Mouse (Mus musculus) gastrocnemius, adult 2 months (tissue): ENCODE data around the gene Casp9. TPM values are rescaled to one million over a fixed set of nuclear protein-coding genes. Genes with fewer than 3 reads are reported as not detected.
A peak's percentile ranks its signal among the peaks of the same experiment; 100 is the strongest.

Experiments
- DNase-seq: peaks from one replicate; pipeline ENCODE4 v3.0.0; 2022
- H3K27ac ChIP-seq: fragments of 200-600 bp; 2 replicates; pipeline ENCODE4 v1.8.1; 2022; ENCODE audit warnings: mild to moderate bottlenecking
- H3K4me3 ChIP-seq: fragments of 200-600 bp; 2 replicates; pipeline ENCODE4 v1.8.1; 2022; ENCODE audit warnings: mild to moderate bottlenecking, moderate library complexity
- CTCF ChIP-seq: fragments of 200-600 bp; IDR thresholded peaks from 2 replicates; pipeline ENCODE4 v1.8.1; 2022; ENCODE audit warnings: antibody characterized with exemption, mild to moderate bottlenecking, moderate library complexity
- intact Hi-C: fragments of 180-260 bp; cut with DNase I; formaldehyde crosslinking; loops from one replicate; pipeline ENCODE4 v1.15.1; 2025
- total RNA-seq, 2 experiments: library from RNA; stranded (reverse); gene quantifications; 2 replicates each; pipeline ENCODE4 v1.2.3; 2021

Gene Casp9
- total RNA-seq, 2 experiments from 2014 or later: 2.2 to 2.5 TPM

DNA sequence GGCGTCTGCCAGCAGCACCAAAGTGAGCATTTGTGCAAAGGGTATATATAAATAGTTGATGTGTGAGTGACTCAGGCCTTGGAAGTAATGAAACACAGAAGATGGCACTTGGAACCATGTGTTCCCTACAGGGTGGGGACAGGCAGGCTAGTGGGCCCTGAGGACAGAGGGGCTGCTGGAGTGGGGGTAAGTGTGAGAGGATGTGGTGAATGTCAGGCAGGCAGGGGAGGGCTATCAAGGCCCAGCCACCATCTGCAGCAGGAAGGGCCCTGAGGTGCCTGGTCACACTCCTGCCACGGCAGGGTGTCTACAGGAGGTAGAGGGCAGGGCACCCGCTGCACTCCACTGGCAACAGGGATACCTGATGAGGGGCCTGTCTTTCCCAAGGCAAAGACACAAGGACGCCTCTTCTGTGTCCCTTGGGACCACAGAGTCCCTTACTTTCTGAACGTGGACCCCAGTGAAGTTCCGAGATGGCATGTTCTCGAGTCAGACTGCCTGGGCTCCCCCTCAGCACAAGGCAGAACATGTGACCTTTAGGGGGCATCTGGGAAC lies 70.4 kb downstream of the Casp9 start:
- no peak overlapping the region for H3K27ac ChIP-seq
- peak; percentile 14 for DNase-seq
- TF ChIP-seq CTCF: no peak
- intact Hi-C loops: no loop called here
- H3K4me3 ChIP-seq: no peak overlapping the region

DNA sequence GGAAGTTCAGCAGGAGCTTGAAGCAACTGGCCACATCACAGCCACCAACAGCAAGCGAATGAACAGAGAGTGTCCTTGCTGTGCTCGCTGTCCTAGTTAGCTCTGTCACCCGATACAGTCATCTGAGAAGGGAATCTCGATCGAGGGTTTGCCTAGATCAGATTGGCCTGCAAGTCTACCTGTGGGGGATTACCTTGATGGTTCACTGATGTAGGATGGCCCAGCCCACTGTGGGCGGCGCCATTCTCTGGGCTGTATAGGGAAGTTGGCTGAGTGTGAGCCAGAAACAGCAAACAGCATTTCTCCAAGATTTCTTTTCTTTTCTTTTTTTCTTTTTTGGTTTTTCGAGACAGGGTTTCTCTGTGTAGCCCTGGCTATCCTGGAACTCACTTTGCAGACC lies 71.1 kb downstream of the Casp9 start:
- intact Hi-C loops: no loop called here
- no peak overlapping the region for H3K4me3 ChIP-seq
- no peak for TF ChIP-seq CTCF
- no peak overlapping the region for H3K27ac ChIP-seq
- DNase-seq: no peak

DNA sequence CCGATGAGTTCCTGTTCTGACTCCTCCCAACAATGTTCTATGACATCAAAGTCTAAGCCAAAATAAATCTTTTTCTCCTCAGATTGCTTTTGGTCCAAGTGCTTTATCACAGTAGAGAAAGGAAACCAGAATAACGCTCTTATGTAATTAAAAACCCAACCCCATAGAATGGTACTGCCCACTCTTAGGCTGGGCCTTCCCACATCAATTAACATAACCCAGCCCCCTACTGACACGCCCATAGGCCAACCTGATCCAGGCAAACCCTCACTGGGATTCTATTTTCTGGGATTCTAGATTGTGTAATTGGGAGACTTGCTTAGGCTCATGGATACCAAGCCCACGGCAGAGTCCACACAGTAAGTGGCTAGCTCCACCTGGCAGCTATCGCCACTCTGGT lies 71.6 kb downstream of the Casp9 start:
- Histone ChIP-seq H3K27ac (no peak overlapping the region), H3K4me3 (no peak overlapping the region)
- DNase-seq: no peak
- no peak for TF ChIP-seq CTCF
- intact Hi-C loops: no loop called here

Other genes starting within 250 kb of the Casp9 start
- 1 to 10 TPM; 1.1 to 1.5 TPM for gene Fblim1, start 187.5 kb upstream of the Casp9 start, total RNA-seq
- gene Tmem82, start 175.0 kb upstream of the Casp9 start, total RNA-seq: 1 to 10 TPM in 1 of 2 experiments, under 1 TPM in 1; 0.61 to 3.2 TPM
- gene Slc25a34, start 169.8 kb upstream of the Casp9 start, total RNA-seq: 10 to 100 TPM; 10.3 to 26.9 TPM
- 10 to 100 TPM; 32.9 to 34.7 TPM for gene Plekhm2, start 128.7 kb upstream of the Casp9 start, total RNA-seq
- 1 to 10 TPM; 3.8 to 5.6 TPM for gene Rsc1a1, start 108.0 kb upstream of the Casp9 start, total RNA-seq
- gene Ddi2, start 70.2 kb upstream of the Casp9 start, total RNA-seq: 10 to 100 TPM; 37.8 to 46.5 TPM
- gene Agmat, start 46.9 kb upstream of the Casp9 start, total RNA-seq: not detected
- gene Dnajc16, start 2.7 kb upstream of the Casp9 start, total RNA-seq: 10 to 100 TPM; 12.6 to 12.9 TPM
- not detected for gene Cela2a, start 32.5 kb downstream of the Casp9 start, total RNA-seq
- not detected for gene Ctrc, start 52.7 kb downstream of the Casp9 start, total RNA-seq
- 1 to 10 TPM; 5.2 to 6.1 TPM for gene Efhd2, start 81.3 kb downstream of the Casp9 start, total RNA-seq
- not detected for gene Fhad1, start 221.5 kb downstream of the Casp9 start, total RNA-seq